Mouse (Mus musculus) CH12.LX (cell line): ENCODE data around the gene Tbx1. TPM values are rescaled to one million over a fixed set of nuclear protein-coding genes. Genes with fewer than 3 reads are reported as not detected.

Source experiments
- DNase-seq: peaks from one replicate; pipeline ENCODE4 v3.0.0-alpha.2; 2013; ENCODE audit errors: extremely low read depth
- H3K27ac ChIP-seq: 2 replicates; pipeline ENCODE4 v1.5.1; 2012; ENCODE audit warnings: low read depth, mild to moderate bottlenecking, control low read depth, moderate library complexity; ENCODE audit not compliant: insufficient read depth
- H3K27me3 ChIP-seq: replicated peaks from 2 replicates; pipeline ENCODE3; 2012; ENCODE audit warnings: inconsistent platforms
- H3K36me3 ChIP-seq, 2 experiments: replicated peaks in 1 of 2; 2 replicates each; pipeline versions ENCODE3 to v1.6.1; 2012; ENCODE audit warnings: inconsistent platforms in 1 of 2, low read length in 1 of 2, mild to moderate bottlenecking in 1 of 2, mixed read lengths in 1 of 2, moderate library complexity in 1 of 2; ENCODE audit not compliant: control insufficient read depth in 1 of 2, insufficient read depth in 1 of 2
- H3K4me1 ChIP-seq, 2 experiments: 2 replicates each; pipeline ENCODE4 v1.6.1; 2012; ENCODE audit warnings: inconsistent platforms in 1 of 2, moderate library complexity in 1 of 2; ENCODE audit not compliant: insufficient read depth in 2 of 2, control insufficient read depth in 1 of 2
- H3K4me2 ChIP-seq: 2 replicates; pipeline ENCODE4 v1.6.1; 2012; ENCODE audit warnings: low read depth, mild to moderate bottlenecking, control low read depth; ENCODE audit not compliant: poor library complexity, insufficient read depth, severe bottlenecking
- H3K4me3 ChIP-seq, 3 experiments: fragments of 150-350 bp in 1 of 3; sonication (generic) in 1 of 3; replicated peaks in 1 of 3; 2 replicates each; pipeline versions ENCODE3 to v1.5.1; 2011 to 2012; ENCODE audit warnings: low read depth in 2 of 3, low read length in 2 of 3, mild to moderate bottlenecking in 2 of 3, moderate library complexity in 2 of 3, control low read depth in 1 of 3, improper control_type of control experiment in 1 of 3, inconsistent platforms in 1 of 3, mixed read lengths in 1 of 3; ENCODE audit not compliant: poor library complexity in 1 of 3
- H3K79me2 ChIP-seq: replicated peaks from 2 replicates; pipeline ENCODE4 v1.6.1; 2012; ENCODE audit warnings: mild to moderate bottlenecking, moderate library complexity; ENCODE audit not compliant: control insufficient read depth, poor library complexity, insufficient read depth, severe bottlenecking; ENCODE audit errors: extremely low read depth
- H3K9ac ChIP-seq: 2 replicates; pipeline ENCODE4 v1.6.1; 2012; ENCODE audit warnings: low read depth, mild to moderate bottlenecking, control low read depth, moderate library complexity; ENCODE audit not compliant: insufficient read depth
- H3K9me3 ChIP-seq: replicated peaks from 2 replicates; pipeline ENCODE3; 2012; ENCODE audit warnings: low read length, inconsistent platforms, mixed read lengths
- BHLHE40 ChIP-seq: IDR thresholded peaks from 2 replicates; pipeline ENCODE4 v1.6.1; 2011; ENCODE audit warnings: mild to moderate bottlenecking, low read depth, low read length, improper control_type of control experiment
- CHD1 ChIP-seq: IDR thresholded peaks from 2 replicates; pipeline ENCODE4 v1.6.1; 2012; ENCODE audit warnings: low read depth, low read length, improper control_type of control experiment, inconsistent platforms
- CHD2 ChIP-seq: IDR thresholded peaks from 2 replicates; pipeline ENCODE4 v1.6.1; 2011; ENCODE audit warnings: low read length, improper control_type of control experiment
- CTCF ChIP-seq, 2 experiments: IDR thresholded peaks in 1 of 2; conservative IDR thresholded peaks in 1 of 2; 2 replicates each; pipeline ENCODE4 v1.5.1; 2011 to 2012; ENCODE audit warnings: low read depth in 2 of 2, low read length in 2 of 2, improper control_type of control experiment in 1 of 2, inconsistent platforms in 1 of 2, mild to moderate bottlenecking in 1 of 2, moderate library complexity in 1 of 2
- ELF1 ChIP-seq: IDR thresholded peaks from 2 replicates; pipeline ENCODE4 v1.6.1; 2014; ENCODE audit warnings: low read depth, mild to moderate bottlenecking, inconsistent platforms, low read length, improper control_type of control experiment
- EP300 ChIP-seq: IDR thresholded peaks from 2 replicates; pipeline ENCODE4 v1.6.1; 2011; ENCODE audit warnings: low read length, improper control_type of control experiment
- HCFC1 ChIP-seq: IDR thresholded peaks from 2 replicates; pipeline ENCODE4 v1.6.1; 2012; ENCODE audit warnings: low read depth, mild to moderate bottlenecking, inconsistent platforms, low read length, improper control_type of control experiment
- IRF4 ChIP-seq: IDR thresholded peaks from 2 replicates; pipeline ENCODE4 v1.6.1; 2014; ENCODE audit warnings: low read depth, mild to moderate bottlenecking, inconsistent platforms, low read length, improper control_type of control experiment
- JUN ChIP-seq: IDR thresholded peaks from 2 replicates; pipeline ENCODE4 v1.6.1; 2011; ENCODE audit warnings: low read depth, mild to moderate bottlenecking, low read length, improper control_type of control experiment, moderate library complexity; ENCODE audit not compliant: insufficient read depth
- JUND ChIP-seq: conservative IDR thresholded peaks from 2 replicates; pipeline ENCODE4 v1.6.1; 2011; ENCODE audit warnings: low read depth, low read length, improper control_type of control experiment
- KAT2A ChIP-seq: IDR thresholded peaks from 2 replicates; pipeline ENCODE4 v1.6.1; 2012; ENCODE audit warnings: low read length, improper control_type of control experiment, inconsistent platforms; ENCODE audit not compliant: insufficient replicate concordance
- MAFK ChIP-seq: IDR thresholded peaks from 2 replicates; pipeline ENCODE4 v1.6.1; 2011; ENCODE audit warnings: low read length, improper control_type of control experiment; ENCODE audit not compliant: insufficient replicate concordance
- MYC ChIP-seq: IDR thresholded peaks from 2 replicates; pipeline ENCODE4 v1.6.1; 2011; ENCODE audit warnings: low read depth, mild to moderate bottlenecking, improper control_type of control experiment, low read length
- POLR2AphosphoS2 ChIP-seq: IDR thresholded peaks from 2 replicates; pipeline ENCODE4 v1.6.1; 2011; ENCODE audit warnings: low read depth, low read length, improper control_type of control experiment
- RAD21 ChIP-seq: IDR thresholded peaks from 2 replicates; pipeline ENCODE4 v1.6.1; 2011; ENCODE audit warnings: low read depth, mild to moderate bottlenecking, low read length, improper control_type of control experiment, moderate library complexity
- RCOR1 ChIP-seq: conservative IDR thresholded peaks from 2 replicates; pipeline ENCODE4 v1.6.1; 2012; ENCODE audit warnings: low read depth, mild to moderate bottlenecking, inconsistent platforms, low read length, improper control_type of control experiment
- SIN3A ChIP-seq: IDR thresholded peaks from 2 replicates; pipeline ENCODE4 v1.6.1; 2012; ENCODE audit warnings: low read length, improper control_type of control experiment, inconsistent platforms
- SMC3 ChIP-seq: IDR thresholded peaks from 2 replicates; pipeline ENCODE4 v1.6.1; 2011; ENCODE audit warnings: low read depth, low read length, improper control_type of control experiment
- TBP ChIP-seq: conservative IDR thresholded peaks from 2 replicates; pipeline ENCODE4 v1.6.1; 2011; ENCODE audit warnings: low read depth, low read length, improper control_type of control experiment
- TCF12 ChIP-seq: IDR thresholded peaks from 2 replicates; pipeline ENCODE4 v1.6.1; 2014; ENCODE audit warnings: low read depth, mild to moderate bottlenecking, inconsistent platforms, low read length, improper control_type of control experiment
- UBTF ChIP-seq: IDR thresholded peaks from 2 replicates; pipeline ENCODE4 v1.6.1; 2012; ENCODE audit warnings: low read depth, mild to moderate bottlenecking, inconsistent platforms, low read length, improper control_type of control experiment, moderate library complexity
- USF2 ChIP-seq: conservative IDR thresholded peaks from 2 replicates; pipeline ENCODE4 v1.6.1; 2011; ENCODE audit warnings: low read depth, low read length, improper control_type of control experiment
- dilution Hi-C: fragments of 300-500 bp; cut with MboI; formaldehyde crosslinking; loops from 2 replicates; pipeline ENCODE4 v1.14.3; 2020; ENCODE audit warnings: low sequenced_read_pairs; ENCODE audit not compliant: extremely low pct_unique_long_range_greater_than_20kb, extremely low pct_ligation_motif_present
- in situ Hi-C: fragments of 300-500 bp; cut with MboI; formaldehyde crosslinking; loops from 3 replicates; pipeline ENCODE4 v1.14.3; 2019; ENCODE audit warnings: low sequenced_read_pairs, low pct_ligation_motif_present, low pct_unique_long_range_greater_than_20kb, mixed read lengths
- polyA plus RNA-seq: library from polyadenylated mRNA; unstranded; fragments of >175 nt; gene quantifications from 2 replicates; pipeline ENCODE4 v1.2.1, GENCODE M21; 2012; ENCODE audit warnings: low read depth; ENCODE audit not compliant: insufficient read length
- total RNA-seq, 2 experiments: library from RNA; depleted of rRNA; stranded (reverse); fragments of 300-350 nt in 1 of 2; fragments of >200 nt in 1 of 2; gene quantifications; 2 replicates each; pipeline ENCODE4 v1.2.3; 2012 to 2014

Tbx1 gene
- total RNA-seq (2012; rRNA removed) (0.04 TPM in 1 of 2 replicates, not detected in the other), total RNA-seq (2014; rRNA removed) (not detected in 2 replicates), polyA plus RNA-seq (not detected in 2 replicates)

GRCm38 (mm10) chr16:18589804-18590790, at the start of gene Tbx1:
TSS of gene Tbx1 (minus strand) at chr16:18590671.
- Histone ChIP-seq H3K27ac (no peak within 1 kb of the TSS), H3K4me2 (peak within 1 kb of the TSS; percentile 68), H3K36me3 (no peaks in the 10 kb centered on the region), H3K4me1 (peaks cover 4 to 7% of the 10 kb centered on the region in 2 experiments; a peak in 2 of 4 replicates), H3K27me3 (peaks cover 47% of the 10 kb centered on the region), H3K79me2 (no peaks in the 10 kb centered on the region), H3K9ac (no peak within 1 kb of the TSS)
- in situ Hi-C loops: no loop called here
- TF ChIP-seq SMC3 (peak; percentile 36), UBTF (peak; percentile 95), ELF1 (peak; percentile 63; the same call in 1 of the 2 replicates), RAD21 (peak; percentile 9), HCFC1 (0 out of 2 replicates have a peak, but pooled peaks have one; percentile 12), TBP (peak; percentile 71; the same call in 1 of the 2 replicates), CTCF (conservative IDR thresholded peaks at IDR 0.05 in 1 of 2, IDR thresholded peaks at IDR 0.05 in 1 of 2; ENCODE audit: low read depth in 2 of 2, low read length in 2 of 2) (peak in 1 of 2 experiments; percentile 69; a peak in 2 of 4 replicates), IRF4 (no peak), EP300 (0 out of 2 replicates have a peak, but pooled peaks have one; percentile 19), MAFK (no peak)
- TF ChIP-seq, all 38 proteins: peak for 8
- peaks cover 30% of the 10 kb centered on the region for H3K9me3 ChIP-seq
- DNase-seq: peak; percentile 34
- dilution Hi-C loops: no loop called here
- peak within 1 kb of the TSS; percentile 44 to 56 (median 48) for H3K4me3 ChIP-seq

GRCm38 (mm10) chr16:18639382-18639929, 49.0 kb upstream of the Tbx1 start:
- in situ Hi-C loops: loop anchor here (5.0 kb wide), 1 partner anchor 38 kb away; no protein-coding TSS in a partner anchor
- Histone ChIP-seq H3K36me3 (no peaks in the 10 kb centered on the region), H3K79me2 (no peaks in the 10 kb centered on the region), H3K4me1 (no peaks in the 10 kb centered on the region), H3K9me3 (no peaks in the 10 kb centered on the region), H3K4me3 (no peak overlapping the region), H3K27ac (no peak overlapping the region), H3K27me3 (peaks cover 68% of the 10 kb centered on the region), H3K9ac (no peak overlapping the region), H3K4me2 (no peak overlapping the region)
- TF ChIP-seq SMC3 (no peak), RCOR1 (no peak), POLR2AphosphoS2 (no peak), KAT2A (no peak), USF2 (no peak), CHD1 (no peak), TBP (no peak), TCF12 (no peak), JUND (no peak), MYC (no peak), JUN (no peak), UBTF (no peak), BHLHE40 (no peak), CHD2 (no peak), SIN3A (no peak)
- dilution Hi-C loops: no loop called here
- DNase-seq: no peak
